Mouse (Mus musculus) heart, adult 9 months (tissue): Measurements from ENCODE around the gene 1700018F24Rik.
"Not testable (repeated sequence)": the region's sequence is repeated elsewhere in the genome, so short reads cannot be mapped to it uniquely, and the experiment has no call there.

Experiments used
- DNase-seq, 2 experiments: peaks; one replicate each; pipeline ENCODE4 v3.0.0; 2022; ENCODE audit warnings: low spot score in 2 of 2

1700018F24Rik gene

GRCm38 (mm10) chr5:145042690-145043089 lies at the start of gene 1700018F24Rik:
TSS of gene 1700018F24Rik (plus strand) at chr5:145042990.
- peak in 1 of 2 experiments; percentile 1 for DNase-seq

- DNase-seq: no peak
Observed at GRCm38 (mm10) chr5:144998491-144998890, 44.3 kb upstream of the 1700018F24Rik start.

GRCm38 (mm10) chr5:145003362-145003761 lies 39.4 kb upstream of the 1700018F24Rik start:
- no peak for DNase-seq

- no peak for DNase-seq
Observed at GRCm38 (mm10) chr5:145004495-145004894, 38.3 kb upstream of the 1700018F24Rik start.

GRCm38 (mm10) chr5:145005596-145005995 lies 37.2 kb upstream of the 1700018F24Rik start:
- no peak for DNase-seq

GRCm38 (mm10) chr5:145008878-145009659 lies 33.7 kb upstream of the 1700018F24Rik start:
- DNase-seq: no peak

- DNase-seq: no peak
Observed at GRCm38 (mm10) chr5:145014278-145014677, 28.5 kb upstream of the 1700018F24Rik start.

GRCm38 (mm10) chr5:145016761-145017160 lies 26.0 kb upstream of the 1700018F24Rik start:
- DNase-seq: not testable (repeated sequence)

GRCm38 (mm10) chr5:145020254-145020653 lies 22.5 kb upstream of the 1700018F24Rik start:
- not testable (repeated sequence) for DNase-seq

GRCm38 (mm10) chr5:145020712-145021111 lies 22.1 kb upstream of the 1700018F24Rik start:
- not testable (repeated sequence) for DNase-seq

GRCm38 (mm10) chr5:145030476-145030875 lies 12.3 kb upstream of the 1700018F24Rik start:
- DNase-seq: not testable (repeated sequence)

GRCm38 (mm10) chr5:145032391-145032790 lies 10.4 kb upstream of the 1700018F24Rik start, which contains the start of gene Gm4871:
TSS of gene Gm4871 (minus strand) at chr5:145032754.
- DNase-seq: peak; percentile 5 to 12

GRCm38 (mm10) chr5:145041628-145042027 lies 1.2 kb upstream of the 1700018F24Rik start:
- no peak for DNase-seq

GRCm38 (mm10) chr5:145054187-145054586 lies 11.4 kb downstream of the 1700018F24Rik start:
- not testable (repeated sequence) for DNase-seq

GRCm38 (mm10) chr5:145057907-145058306 lies 15.1 kb downstream of the 1700018F24Rik start:
- DNase-seq: no peak

- no peak for DNase-seq
Observed at GRCm38 (mm10) chr5:145058722-145059121, 15.9 kb downstream of the 1700018F24Rik start.

- DNase-seq: no peak
Observed at GRCm38 (mm10) chr5:145059524-145059923, 16.7 kb downstream of the 1700018F24Rik start.

GRCm38 (mm10) chr5:145064765-145065340 lies 22.1 kb downstream of the 1700018F24Rik start:
- no peak for DNase-seq

GRCm38 (mm10) chr5:145068863-145069262 lies 26.1 kb downstream of the 1700018F24Rik start:
- DNase-seq: no peak

- peak; percentile 13 to 33 for DNase-seq
Observed at GRCm38 (mm10) chr5:145069707-145070106, 26.9 kb downstream of the 1700018F24Rik start.

GRCm38 (mm10) chr5:145071342-145071741 lies 28.6 kb downstream of the 1700018F24Rik start:
- no peak for DNase-seq

GRCm38 (mm10) chr5:145075081-145075480 lies 32.3 kb downstream of the 1700018F24Rik start:
- no peak for DNase-seq
